Mouse (Mus musculus) heart, adult 2 months (tissue): ENCODE measurements around the gene Adgrf5. TPM values are rescaled to one million over a fixed set of nuclear protein-coding genes. Genes with fewer than 3 reads are reported as not detected.
A peak's percentile ranks its signal among the peaks of the same experiment; 100 is the strongest.

ENCODE experiments used
- DNase-seq, 2 experiments: peaks; one replicate each; pipeline ENCODE4 v3.0.0; 2021
- H3K27ac ChIP-seq: fragments of 200-600 bp; 2 replicates; pipeline ENCODE4 v1.8.1; 2022
- H3K27me3 ChIP-seq: fragments of 200-500 bp; 2 replicates; pipeline ENCODE4 v1.6.1; 2012; ENCODE audit warnings: mild to moderate bottlenecking, low read length, inconsistent platforms, mixed read lengths; ENCODE audit not compliant: control insufficient read depth, insufficient read depth
- H3K36me3 ChIP-seq: fragments of 200-500 bp; 2 replicates; pipeline ENCODE4 v1.6.1; 2012; ENCODE audit warnings: low read length, inconsistent platforms; ENCODE audit not compliant: control insufficient read depth, insufficient read depth
- H3K4me1 ChIP-seq: fragments of 200-500 bp; 2 replicates; pipeline ENCODE4 v1.6.1; 2011; ENCODE audit warnings: low read length; ENCODE audit not compliant: control insufficient read depth, insufficient read depth
- H3K4me3 ChIP-seq: fragments of 200-600 bp; 2 replicates; pipeline ENCODE4 v1.8.1; 2022
- H3K79me2 ChIP-seq: fragments of 200-500 bp; replicated peaks from 2 replicates; pipeline ENCODE4 v1.6.1; 2012; ENCODE audit warnings: mild to moderate bottlenecking, inconsistent platforms, low read length, moderate library complexity, mixed read lengths; ENCODE audit not compliant: control insufficient read depth, insufficient read depth
- H3K9ac ChIP-seq: fragments of 200-500 bp; 2 replicates; pipeline ENCODE4 v1.6.1; 2012; ENCODE audit warnings: low read depth, mild to moderate bottlenecking, control low read depth, inconsistent platforms, low read length, mixed read lengths
- CTCF ChIP-seq: fragments of 200-600 bp; IDR thresholded peaks from 2 replicates; pipeline ENCODE4 v1.8.1; 2022; ENCODE audit warnings: antibody characterized with exemption, mild to moderate bottlenecking, moderate library complexity
- EP300 ChIP-seq: fragments of 200-500 bp; IDR thresholded peaks from 2 replicates; pipeline ENCODE4 v1.6.1; 2011; ENCODE audit warnings: low read depth, low read length, control low read depth; ENCODE audit not compliant: insufficient read depth
- POLR2A ChIP-seq: fragments of 200-500 bp; IDR thresholded peaks from 2 replicates; pipeline ENCODE4 v1.6.1; 2011; ENCODE audit warnings: mild to moderate bottlenecking, low read depth, low read length, control low read depth; ENCODE audit not compliant: insufficient read depth
- WGBS: fragments of 180-500 bp; shearing (Covaris S2); methylation state at CpG from one replicate; pipeline ENCODE4 v1.1.7; 2018; 5-methylcytosine and 5-hydroxymethylcytosine counted together
- intact Hi-C: fragments of 180-260 bp; cut with DNase I; formaldehyde crosslinking; loops from one replicate; pipeline ENCODE4 v1.15.1; 2025
- polyA plus RNA-seq: library from polyadenylated mRNA; depleted of rRNA; stranded (reverse); fragments of >200 nt; gene quantifications from 2 replicates; pipeline ENCODE4 v1.2.3, GENCODE M21; 2012
- total RNA-seq, 2 experiments: library from RNA; stranded (reverse); gene quantifications; 2 replicates each; pipeline ENCODE4 v1.2.3; 2021

Adgrf5 gene
- total and polyA plus RNA-seq, 3 experiments = 57.7 to 231 (median 184) TPM

- 29% methylated on average over 7 of the region's 7 CpGs for WGBS
- TF ChIP-seq EP300 = no peak
- Histone ChIP-seq H3K4me3 (no peak overlapping the region), H3K4me1 (peaks cover 22% of the 10 kb centered on the region), H3K79me2 (peaks cover 4% of the 10 kb centered on the region; the same call in 1 of the 2 replicates), H3K27ac (peak overlapping the region; percentile 24), H3K36me3 (peaks cover 39% of the 10 kb centered on the region), H3K27me3 (no peaks in the 10 kb centered on the region), H3K9ac (0 out of 2 replicates have a peak overlapping the region, but pooled peaks have one; percentile 4)
- DNase-seq = no peak
- intact Hi-C loops = loop anchor here (5.0 kb wide), 1 partner anchor 34 kb away; no protein-coding TSS in a partner anchor
Measured at GRCm38 (mm10) chr17:43398612-43399011, 38.4 kb downstream of the Adgrf5 start.

DNA sequence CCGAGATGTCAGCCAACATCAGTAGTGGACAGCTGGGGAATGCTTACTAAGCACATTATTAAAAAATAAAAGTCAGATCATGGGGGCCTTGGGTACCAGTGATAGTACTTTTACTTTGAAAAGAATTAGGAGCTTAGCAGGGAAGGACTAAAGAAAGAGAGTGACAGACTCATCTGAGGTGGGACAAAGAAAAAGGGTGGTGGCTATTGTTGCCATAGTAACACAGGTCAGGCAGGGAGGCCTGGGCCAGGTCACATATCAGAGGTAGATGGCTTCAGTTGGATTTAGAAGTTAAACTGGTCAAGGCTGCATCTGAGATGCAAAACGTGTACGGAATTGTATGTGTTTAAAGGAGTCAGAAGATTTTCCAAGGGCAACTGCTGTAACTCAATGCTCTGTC, 38.9 kb downstream of the Adgrf5 start:
- H3K4me1 ChIP-seq = peaks cover 26% of the 10 kb centered on the region
- H3K27ac ChIP-seq = peak overlapping the region; percentile 7
- TF ChIP-seq POLR2A (no peak), CTCF (no peak), EP300 (no peak)
- H3K79me2 ChIP-seq = peaks cover 4% of the 10 kb centered on the region; the same call in 1 of the 2 replicates
- 44% methylated on average over 3 of the region's 3 CpGs for WGBS
- no peaks in the 10 kb centered on the region for H3K27me3 ChIP-seq
- DNase-seq = no peak
- 0 out of 2 replicates have a peak overlapping the region, but pooled peaks have one; percentile 4 for H3K4me3 ChIP-seq
- H3K9ac ChIP-seq = no peak overlapping the region
- intact Hi-C loops = loop anchor here (5.0 kb wide), 1 partner anchor 33 kb away; no protein-coding TSS in a partner anchor
- H3K36me3 ChIP-seq = peaks cover 44% of the 10 kb centered on the region

GRCm38 (mm10) chr17:43400483-43400882, 40.2 kb downstream of the Adgrf5 start:
- whole genome bisulfite sequencing = 31% methylated on average over 10 of the region's 10 CpGs
- peak overlapping the region; percentile 33; the same call in 1 of the 2 replicates for H3K27ac ChIP-seq
- no peak for DNase-seq

GRCm38 (mm10) chr17:43403851-43404250, 43.6 kb downstream of the Adgrf5 start:
- H3K4me3 ChIP-seq = no peak overlapping the region
- H3K79me2 ChIP-seq = 0 out of 2 replicates have a peak, but pooled peaks cover 4% of the 10 kb centered on the region
- no peak for DNase-seq
- H3K9ac ChIP-seq = no peak overlapping the region
- intact Hi-C loops = loop anchor here (2.0 to 5.0 kb wide), 2 partner anchors 13 to 38 kb away; no protein-coding TSS in a partner anchor
- WGBS = 48% methylated on average over 6 of the region's 6 CpGs
- H3K4me1 ChIP-seq = peaks cover 31% of the 10 kb centered on the region
- no peak overlapping the region for H3K27ac ChIP-seq
- H3K36me3 ChIP-seq = peaks cover 56% of the 10 kb centered on the region
- no peaks in the 10 kb centered on the region for H3K27me3 ChIP-seq
- TF ChIP-seq EP300 (no peak), POLR2A (no peak), CTCF (no peak)

More at GRCm38 (mm10) chr17:43400483-43400882, 40.2 kb downstream of the Adgrf5 start:
- Histone ChIP-seq H3K36me3 (peaks cover 50% of the 10 kb centered on the region), H3K4me1 (peaks cover 24% of the 10 kb centered on the region), H3K27me3 (no peaks in the 10 kb centered on the region), H3K79me2 (peaks cover 2% of the 10 kb centered on the region; the same call in 1 of the 2 replicates), H3K4me3 (no peak overlapping the region), H3K9ac (no peak overlapping the region)
- TF ChIP-seq POLR2A = no peak
- no peak for TF ChIP-seq CTCF
- no peak for TF ChIP-seq EP300
- intact Hi-C loops = loop anchor here (5.0 kb wide), 1 partner anchor 42 kb away; no protein-coding TSS in a partner anchor

DNA sequence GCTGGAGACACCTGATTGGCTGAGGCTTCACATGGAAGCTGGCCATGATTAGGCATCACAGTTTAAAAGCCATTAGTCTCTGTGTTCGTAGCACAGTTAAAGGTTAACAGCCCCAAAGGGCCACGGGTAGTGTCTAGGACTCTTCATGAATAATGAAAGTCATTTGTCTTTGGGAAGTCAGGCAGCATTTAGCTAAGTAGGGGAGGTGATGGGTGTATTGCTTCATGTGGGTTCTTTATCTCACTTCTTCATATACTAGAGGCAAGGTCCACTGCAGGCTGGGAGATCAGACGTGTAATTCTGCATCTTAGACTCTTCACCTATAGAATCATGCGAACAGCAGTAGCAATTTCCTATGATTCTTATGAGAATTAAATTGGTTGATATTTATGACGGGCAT, 44.2 kb downstream of the Adgrf5 start:
- Histone ChIP-seq H3K27ac (no peak overlapping the region), H3K9ac (no peak overlapping the region), H3K79me2 (0 out of 2 replicates have a peak, but pooled peaks cover 4% of the 10 kb centered on the region), H3K4me3 (no peak overlapping the region), H3K4me1 (peaks cover 30% of the 10 kb centered on the region), H3K36me3 (peaks cover 50% of the 10 kb centered on the region), H3K27me3 (no peaks in the 10 kb centered on the region)
- intact Hi-C loops = loop anchor here (5.0 kb wide), 1 partner anchor 38 kb away; no protein-coding TSS in a partner anchor
- no peak for DNase-seq
- no peak for TF ChIP-seq POLR2A
- no peak for TF ChIP-seq EP300
- no peak for TF ChIP-seq CTCF
- 66% methylated on average over 5 of the region's 5 CpGs for WGBS

- intact Hi-C loops = no loop called here
- WGBS = 32% methylated on average over 3 of the region's 3 CpGs
- Histone ChIP-seq H3K4me1 (peaks cover 25% of the 10 kb centered on the region), H3K4me3 (no peak overlapping the region), H3K36me3 (peaks cover 43% of the 10 kb centered on the region), H3K27ac (no peak overlapping the region; the same call in 1 of the 2 replicates), H3K27me3 (no peaks in the 10 kb centered on the region), H3K79me2 (peaks cover 1% of the 10 kb centered on the region; the same call in 1 of the 2 replicates), H3K9ac (no peak overlapping the region)
- TF ChIP-seq POLR2A = no peak
- TF ChIP-seq EP300 = no peak
- TF ChIP-seq CTCF = no peak
- no peak for DNase-seq
Measured at GRCm38 (mm10) chr17:43406321-43406720, 46.1 kb downstream of the Adgrf5 start.
